Mouse (Mus musculus): ENCODE measurements around the gene Scarb1.
"Not testable (repeated sequence)": the region's sequence is repeated elsewhere in the genome, so short reads cannot be mapped to it uniquely, and the experiment has no call there.

Gene Scarb1
- long read RNA-seq, experiment 1, transcript Scarb1-201 (13 exons, 2,521 nt): major isoform, 1,203 of 1,548 reads
- long read RNA-seq, experiment 1, transcript Scarb1-204 (3 exons, 469 nt): minor isoform, 16 of 1,548 reads
- long read RNA-seq, experiment 1, transcript Scarb1-209 (11 exons, 2,082 nt): minor isoform, 64 of 1,548 reads
- long read RNA-seq, experiment 1, transcript Scarb1-202 (12 exons, 2,367 nt): minor isoform, 73 of 1,548 reads
- long read RNA-seq, experiment 1, partial matches to known transcripts: 94 of 1,548 reads
- long read RNA-seq, experiment 1, other reads (novel, unspliced or antisense): 95 of 1,548 reads
- long read RNA-seq, experiment 2, transcript Scarb1-209 (11 exons, 2,082 nt): minor isoform, 172 of 1,903 reads
- long read RNA-seq, experiment 2, transcript Scarb1-201 (13 exons, 2,521 nt): major isoform, 1,280 of 1,903 reads
- long read RNA-seq, experiment 2, transcript Scarb1-202 (12 exons, 2,367 nt): minor isoform, 63 of 1,903 reads
- long read RNA-seq, experiment 2, transcript Scarb1-204 (3 exons, 469 nt): minor isoform, 17 of 1,903 reads
- long read RNA-seq, experiment 2, partial matches to known transcripts: 190 of 1,903 reads
- long read RNA-seq, experiment 2, other reads (novel, unspliced or antisense): 172 of 1,903 reads

DNA sequence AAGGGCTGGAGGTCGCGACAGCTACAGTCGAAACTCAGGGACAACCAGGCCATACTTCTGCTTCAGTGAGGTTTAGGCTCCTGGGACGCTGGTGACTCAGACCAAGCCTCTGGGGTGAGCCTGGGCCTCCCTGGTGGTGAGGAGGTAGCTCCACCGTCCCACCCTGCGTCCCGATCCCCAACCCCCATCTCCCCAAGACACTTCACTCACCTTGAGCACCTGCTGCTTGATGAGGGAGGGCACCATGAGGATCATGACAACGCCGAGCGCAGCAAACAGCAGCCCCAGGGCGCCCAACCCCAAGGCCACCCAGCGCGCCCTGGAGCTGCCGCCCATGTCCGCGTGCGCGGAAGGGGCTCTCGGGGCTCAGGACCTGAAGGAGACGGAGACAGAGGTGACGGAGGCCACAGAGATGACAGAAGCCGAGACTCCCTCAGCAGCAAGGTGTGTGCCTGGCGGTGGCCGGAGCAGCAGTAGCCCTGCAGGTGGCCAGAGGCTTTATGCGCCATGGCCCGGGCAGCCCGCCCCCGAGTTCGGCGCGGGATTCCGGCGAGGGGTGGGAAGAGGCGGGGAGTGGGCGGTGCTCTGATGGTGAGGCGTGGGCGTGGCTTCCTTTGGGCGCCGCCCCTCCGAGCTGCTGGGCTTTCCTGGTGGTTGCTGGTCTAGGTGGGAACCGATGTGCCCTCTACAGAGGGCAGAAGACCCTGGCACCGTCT is at the start of gene Scarb1:
TSS of gene Scarb1 (minus strand) at position 548 of the 716 bp plus-strand sequence.
- intact Hi-C loops (cut with DNase I): loop anchor here (5.0 kb wide), 1 partner anchor 38 kb away; no protein-coding TSS in a partner anchor

DNA sequence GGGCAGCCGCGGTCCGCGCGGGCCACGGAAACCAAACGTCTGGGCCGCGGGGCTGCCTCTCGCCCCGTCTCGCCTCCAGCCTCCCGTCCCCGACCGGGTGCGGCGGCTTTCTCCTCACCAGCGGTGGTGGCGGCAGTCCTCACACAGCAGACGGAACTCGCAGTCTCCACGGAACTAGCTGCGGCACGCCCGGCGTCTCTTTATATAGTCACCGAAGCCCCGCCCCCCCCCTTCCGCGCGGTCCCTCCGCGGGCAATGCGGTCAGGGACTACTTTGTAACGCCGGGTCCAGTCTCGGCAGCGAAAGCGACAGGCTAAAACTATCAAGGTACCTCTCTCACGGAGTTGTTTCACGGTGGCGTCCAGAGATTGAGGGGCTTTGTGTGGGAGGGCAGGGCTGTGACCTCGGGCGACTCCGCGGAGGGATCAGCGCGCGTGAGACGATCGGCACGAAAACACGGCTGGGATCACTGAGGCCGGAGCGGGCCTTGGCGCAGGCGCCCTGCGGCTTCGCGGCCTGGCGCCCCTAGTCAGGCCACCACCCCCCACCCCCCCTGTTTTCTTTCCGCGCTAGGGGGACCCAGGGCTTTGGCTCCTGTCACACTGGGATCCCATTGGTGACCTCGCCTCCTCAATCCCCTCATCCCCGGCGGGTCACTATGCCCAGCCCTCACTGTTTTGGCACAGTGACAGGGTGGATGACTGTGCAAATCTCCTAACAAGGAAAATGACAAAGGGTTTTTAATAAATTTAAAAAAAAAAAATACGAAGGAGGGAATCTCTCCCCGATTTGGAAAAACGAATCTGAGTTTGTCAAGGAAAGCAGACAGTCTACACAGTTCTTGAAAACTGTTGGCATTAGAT is 48.9 kb upstream of the Scarb1 start, which contains the start of gene Ubc:
TSS of gene Ubc (minus strand) at position 624 of the 863 bp plus-strand sequence.
- intact Hi-C loops (cut with DNase I): loop anchor here (1.0 kb wide), 1 partner anchor 15 kb away; no protein-coding TSS in a partner anchor

DNA sequence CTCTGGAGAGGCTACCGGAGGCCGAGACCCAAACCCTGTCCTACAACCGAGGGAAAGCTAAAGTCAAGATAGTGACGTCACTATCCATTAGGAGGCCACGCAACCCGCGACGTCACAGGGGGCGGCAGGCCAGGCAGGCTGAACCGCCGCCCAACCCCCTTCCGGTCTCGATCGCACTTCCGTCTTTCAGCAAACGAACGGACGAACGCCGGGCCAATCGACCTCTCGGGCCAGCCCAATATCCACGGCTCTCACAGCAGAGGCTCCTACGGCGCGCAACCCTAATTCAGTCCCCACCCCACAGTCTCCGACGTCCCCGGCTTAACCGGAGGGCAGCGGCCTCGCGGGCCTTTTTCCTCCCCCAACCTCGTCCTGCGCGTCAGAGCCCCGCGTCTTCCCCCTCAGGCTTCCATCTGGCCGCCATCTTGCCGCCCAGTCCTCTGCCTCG is 48.3 kb upstream of the Scarb1 start, which contains the start of gene Gm10382:
TSS of gene Gm10382 (plus strand) at position 192 of the 448 bp plus-strand sequence.
- intact Hi-C loops (cut with DNase I): loop anchor here (1.0 kb wide), 1 partner anchor 16 kb away; no protein-coding TSS in a partner anchor

DNA sequence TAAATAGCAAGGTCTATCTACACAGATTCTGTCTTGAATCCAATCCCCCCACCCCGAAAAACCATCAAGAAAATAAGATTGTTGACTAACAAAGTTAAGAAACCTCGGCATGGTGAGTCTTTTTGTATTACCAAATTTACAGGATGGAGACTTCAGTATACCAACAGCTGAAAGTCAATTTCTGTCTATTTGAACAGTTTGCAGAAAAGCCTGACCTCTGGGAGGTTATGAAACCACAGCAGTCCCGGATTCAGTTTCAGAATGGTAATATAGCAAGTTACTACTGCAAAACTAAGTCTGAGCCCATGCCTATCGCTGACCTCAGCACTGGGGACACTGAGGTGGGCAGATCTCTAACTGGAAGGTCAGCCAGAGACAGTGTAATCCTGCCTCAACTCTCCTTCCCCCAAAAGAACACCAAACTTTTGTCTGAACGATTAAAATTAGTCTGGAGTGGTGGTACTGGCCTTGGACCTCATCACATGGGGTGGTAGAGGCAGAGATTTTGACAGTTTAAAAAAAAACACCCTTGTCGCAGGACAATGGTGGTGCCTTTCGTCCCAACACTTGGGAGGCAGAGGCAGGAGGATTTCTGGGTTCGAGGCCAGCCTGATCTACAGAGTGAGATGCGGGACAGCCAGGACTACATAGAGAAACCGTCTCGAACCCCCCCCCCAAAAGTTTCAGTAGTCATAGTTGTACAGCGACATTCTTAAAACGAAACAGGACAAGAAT is 47.6 kb upstream of the Scarb1 start:
- intact Hi-C loops (cut with DNase I): loop anchor here (1.0 kb wide), 1 partner anchor 17 kb away; no protein-coding TSS in a partner anchor

DNA sequence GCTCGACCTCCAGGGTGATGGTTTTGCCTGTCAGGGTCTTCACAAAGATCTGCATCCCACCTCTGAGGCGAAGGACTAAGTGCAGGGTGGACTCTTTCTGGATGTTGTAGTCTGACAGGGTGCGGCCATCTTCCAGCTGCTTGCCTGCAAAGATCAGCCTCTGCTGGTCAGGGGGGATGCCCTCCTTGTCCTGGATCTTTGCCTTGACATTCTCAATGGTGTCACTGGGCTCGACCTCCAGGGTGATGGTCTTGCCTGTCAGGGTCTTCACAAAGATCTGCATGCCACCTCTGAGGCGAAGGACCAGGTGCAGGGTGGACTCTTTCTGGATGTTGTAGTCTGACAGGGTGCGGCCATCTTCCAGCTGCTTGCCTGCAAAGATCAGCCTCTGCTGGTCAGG is 46.4 kb upstream of the Scarb1 start:
- intact Hi-C loops (cut with DNase I): not testable (repeated sequence)

DNA sequence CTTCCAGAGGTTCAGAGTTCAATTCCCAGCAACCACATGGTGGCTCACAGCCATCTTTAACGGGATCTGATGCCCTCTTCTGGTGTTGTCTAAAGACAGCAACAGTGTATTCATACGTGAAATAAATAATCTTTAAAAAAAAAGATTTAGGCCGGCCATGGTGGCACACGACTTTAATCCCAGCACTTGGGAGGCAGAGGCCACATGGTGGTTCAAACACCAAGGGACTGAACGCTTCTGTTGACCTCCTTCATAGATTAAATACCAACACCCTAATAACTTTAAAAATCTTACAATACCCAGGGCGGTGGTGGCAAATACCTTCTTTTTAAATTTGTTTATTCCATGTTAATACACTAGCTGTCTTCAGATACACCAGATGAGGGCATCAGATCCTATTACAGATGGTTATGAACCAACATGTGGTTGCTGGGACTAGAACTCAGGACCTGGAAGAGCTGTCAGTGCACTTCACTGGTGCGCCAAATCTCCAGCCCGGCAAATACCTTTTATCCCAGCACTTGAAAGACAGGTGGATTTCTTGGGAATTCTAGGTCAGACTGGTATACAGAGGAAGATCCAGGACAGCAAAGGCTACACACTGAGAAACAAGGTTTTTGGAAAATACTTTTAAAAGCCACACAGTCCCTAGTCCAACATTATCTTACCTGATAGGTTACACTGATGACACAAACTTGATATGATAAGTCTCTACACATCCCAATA is 44.5 kb upstream of the Scarb1 start:
- intact Hi-C loops (cut with DNase I): no loop called here

DNA sequence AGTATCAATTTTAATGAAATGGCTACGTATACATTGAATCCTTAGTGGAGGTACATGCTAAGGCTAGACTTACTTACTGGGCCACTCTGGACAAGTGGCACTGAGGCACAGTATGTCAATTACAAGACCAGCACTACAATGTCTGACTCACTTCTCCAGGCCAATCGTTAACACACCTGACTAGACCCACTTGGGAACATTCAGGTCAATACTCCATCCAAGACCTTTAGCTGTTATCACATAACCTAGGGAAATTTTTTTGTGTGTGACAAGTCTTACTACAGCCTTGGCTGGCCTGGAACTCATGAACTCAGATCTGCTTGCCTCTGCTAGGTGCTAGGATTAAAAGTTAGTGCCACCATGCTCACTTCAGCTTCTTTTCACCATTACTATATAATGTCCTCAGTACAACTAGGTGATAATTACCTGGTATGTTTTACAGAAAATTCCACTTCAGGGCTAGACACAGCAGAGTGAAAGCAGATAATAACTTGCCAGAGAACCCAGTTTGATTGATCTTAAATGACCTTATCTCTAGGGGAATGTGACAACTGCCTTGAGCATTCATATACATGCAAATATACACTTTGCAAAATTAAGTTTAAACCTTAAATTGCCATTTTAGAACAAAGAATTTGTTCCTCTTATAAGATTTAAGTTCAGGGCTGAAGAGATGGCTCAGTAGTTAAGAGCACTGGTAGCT is 43.8 kb upstream of the Scarb1 start:
- intact Hi-C loops (cut with DNase I): loop anchor here (5.0 kb wide), 1 partner anchor 78 kb away; no protein-coding TSS in a partner anchor

DNA sequence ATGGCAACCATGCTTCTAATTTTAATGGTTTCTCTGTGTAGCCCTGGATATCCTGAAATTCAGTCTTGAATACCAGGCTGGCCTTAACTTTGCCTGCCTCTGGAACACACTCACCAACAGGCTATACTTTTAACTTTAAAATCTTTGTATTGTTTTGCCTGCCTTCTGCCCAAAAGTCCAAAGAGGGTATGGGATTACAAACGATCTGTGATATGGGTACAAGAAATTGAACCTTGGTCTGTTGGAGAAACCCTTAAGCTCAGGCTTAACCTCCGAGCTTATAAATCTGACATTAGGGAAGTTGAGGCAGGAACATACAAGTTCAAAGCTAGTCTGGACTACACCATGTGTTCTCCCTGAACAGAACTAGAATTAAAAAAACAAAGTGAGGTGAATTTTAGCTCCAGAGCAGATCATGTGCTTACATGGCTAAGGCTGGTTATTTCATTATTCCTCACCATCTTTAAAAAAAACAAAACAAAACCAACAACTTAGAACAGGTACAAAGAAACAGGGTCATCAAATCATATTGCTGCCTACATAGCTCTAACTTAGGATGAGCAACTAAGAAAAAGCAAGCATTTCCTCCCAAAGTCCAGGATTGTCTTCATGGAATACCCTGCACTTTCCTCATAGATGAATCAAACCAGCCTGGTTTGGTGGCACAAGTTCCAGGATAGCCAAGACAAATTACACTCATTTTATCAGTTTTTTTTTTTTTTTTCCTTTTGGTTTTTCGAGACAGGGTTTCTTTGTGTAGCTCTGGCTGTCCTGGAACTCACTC is 42.9 kb upstream of the Scarb1 start:
- intact Hi-C loops (cut with DNase I): loop anchor here (5.0 kb wide), 1 partner anchor 78 kb away; no protein-coding TSS in a partner anchor

DNA sequence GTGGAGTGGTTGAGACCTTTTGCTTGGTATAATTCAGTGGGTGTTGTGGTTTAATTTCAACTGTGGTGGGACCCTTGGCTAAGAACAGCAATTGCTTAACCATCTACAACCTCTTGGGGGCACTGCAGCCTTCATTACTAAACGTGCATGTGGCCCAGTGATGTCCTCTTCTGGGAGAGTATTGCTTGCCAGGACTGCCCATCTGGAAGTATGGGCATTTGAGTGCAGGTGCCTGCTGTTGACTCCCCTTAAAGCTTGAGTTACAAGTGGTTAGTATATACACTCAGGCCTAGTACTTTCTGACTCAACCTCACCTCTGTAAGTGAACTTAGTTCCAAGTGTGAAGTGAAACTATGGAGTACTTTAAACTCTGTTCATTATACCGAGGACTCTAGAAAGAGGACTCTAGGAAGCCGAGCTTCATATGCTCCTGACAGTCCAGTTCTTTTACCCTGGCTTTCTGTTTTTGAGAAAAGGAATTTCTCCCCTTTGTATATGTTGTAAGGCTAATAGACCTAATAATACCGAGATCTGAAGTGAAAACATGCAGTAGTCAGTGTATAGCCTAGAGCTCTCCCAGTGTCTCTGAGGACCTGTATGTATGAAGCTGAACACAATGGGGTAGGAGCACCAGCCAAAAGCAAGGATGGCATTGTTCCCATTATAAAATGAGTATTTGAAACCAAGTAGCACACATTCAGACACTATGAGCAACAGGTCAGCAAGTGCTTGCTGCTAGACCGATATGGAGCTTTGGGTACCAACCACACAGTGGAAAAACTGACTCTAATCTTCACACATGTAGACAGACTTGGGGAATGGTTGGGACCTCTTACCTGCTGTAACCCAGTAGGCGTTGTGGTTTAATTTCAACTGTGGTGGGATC is 42.0 kb upstream of the Scarb1 start:
- intact Hi-C loops (cut with DNase I): loop anchor here (5.0 kb wide), 1 partner anchor 79 kb away; no protein-coding TSS in a partner anchor

DNA sequence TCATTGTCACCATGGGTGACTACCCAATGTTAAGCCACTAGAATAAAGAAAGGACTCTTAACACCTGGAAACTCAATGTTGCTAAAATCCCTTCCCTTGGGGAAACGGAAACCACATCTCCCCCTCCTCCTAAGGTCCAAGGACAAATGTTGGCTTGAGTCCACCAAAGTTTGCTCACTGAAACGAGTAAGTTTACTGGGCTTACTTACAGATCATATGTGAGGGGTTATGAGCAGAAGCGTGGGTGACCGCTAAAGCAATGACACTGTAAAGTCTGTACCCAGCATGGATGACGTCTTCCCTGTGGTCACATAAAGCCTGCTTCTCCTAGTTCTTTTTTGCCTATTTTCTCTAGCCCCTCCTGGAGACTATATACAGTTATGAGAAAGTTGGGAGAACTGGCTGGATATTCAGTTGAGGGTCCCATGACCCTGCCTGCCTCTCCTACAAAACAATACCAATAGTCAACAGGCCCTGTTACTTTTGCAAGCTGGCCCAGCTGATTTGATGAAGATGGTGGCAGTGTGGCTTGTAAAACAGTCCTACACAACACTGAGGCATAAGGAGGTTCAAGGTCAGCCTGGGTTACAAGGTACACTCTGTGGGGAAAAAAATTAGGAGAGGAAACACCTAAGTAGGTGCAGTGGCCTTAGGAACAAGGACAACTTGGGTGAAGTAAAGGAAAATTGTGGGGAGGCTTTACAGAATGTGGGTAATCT is 41.2 kb upstream of the Scarb1 start:
- intact Hi-C loops (cut with DNase I): loop anchor here (5.0 kb wide), 1 partner anchor 80 kb away; no protein-coding TSS in a partner anchor

DNA sequence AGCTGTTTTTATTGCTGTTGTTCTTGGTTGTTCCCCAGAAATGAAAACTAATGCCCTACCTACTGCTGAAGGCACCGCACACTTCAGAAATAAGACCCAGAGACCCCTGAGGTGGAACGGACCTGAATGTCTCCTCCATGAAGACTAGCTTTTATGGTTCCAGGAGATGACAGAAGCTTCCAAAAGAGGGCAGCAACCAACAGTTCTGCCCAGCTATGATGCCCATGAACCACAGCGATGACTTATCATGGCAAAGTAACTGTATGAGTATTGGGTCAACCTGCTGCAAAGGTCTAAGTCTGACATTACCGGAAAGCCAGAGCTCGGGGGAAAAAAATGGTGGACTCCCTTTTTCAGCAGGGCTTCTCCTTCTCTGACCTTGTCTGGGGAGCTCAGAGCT is 38.0 kb upstream of the Scarb1 start:
- intact Hi-C loops (cut with DNase I): no loop called here

DNA sequence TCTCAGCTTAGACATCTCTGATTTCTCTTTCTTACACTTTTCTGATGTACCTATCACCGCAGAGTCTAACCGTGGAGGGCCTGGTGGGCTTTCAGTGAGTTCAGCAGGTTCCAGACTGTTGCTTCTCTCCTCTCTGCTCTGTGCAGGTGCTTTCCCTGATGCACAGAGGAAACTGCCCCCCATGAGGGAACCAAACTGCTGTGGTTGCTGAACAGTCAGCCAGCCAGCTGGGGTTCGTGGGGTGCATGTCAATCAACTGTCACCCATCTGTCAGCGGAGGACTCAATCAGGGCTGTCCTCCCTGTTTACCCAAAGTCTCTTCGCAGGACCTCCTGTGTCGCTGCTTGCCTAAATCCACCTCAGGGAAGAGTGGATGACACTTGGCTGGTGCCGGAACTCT is 36.3 kb upstream of the Scarb1 start:
- intact Hi-C loops (cut with DNase I): no loop called here

DNA sequence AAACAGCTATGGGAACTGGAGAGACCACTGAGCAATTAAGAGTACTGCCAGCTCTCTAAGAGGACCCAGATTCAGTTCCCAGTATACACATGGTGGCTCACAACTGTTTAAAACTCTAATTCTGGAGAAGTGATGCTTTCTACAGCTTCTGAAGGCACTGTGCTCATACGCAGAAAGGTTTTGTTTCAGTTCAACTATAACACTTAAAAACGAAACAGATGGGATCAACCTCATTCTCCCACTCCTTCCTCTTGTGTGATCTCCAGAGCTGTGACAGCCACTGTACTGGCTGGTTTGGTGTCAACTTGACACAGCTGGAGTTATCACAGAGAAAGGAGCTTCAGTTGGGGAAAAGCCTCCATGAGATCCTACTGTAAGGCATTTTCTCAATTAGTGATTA is 35.0 kb upstream of the Scarb1 start:
- intact Hi-C loops (cut with DNase I): no loop called here

DNA sequence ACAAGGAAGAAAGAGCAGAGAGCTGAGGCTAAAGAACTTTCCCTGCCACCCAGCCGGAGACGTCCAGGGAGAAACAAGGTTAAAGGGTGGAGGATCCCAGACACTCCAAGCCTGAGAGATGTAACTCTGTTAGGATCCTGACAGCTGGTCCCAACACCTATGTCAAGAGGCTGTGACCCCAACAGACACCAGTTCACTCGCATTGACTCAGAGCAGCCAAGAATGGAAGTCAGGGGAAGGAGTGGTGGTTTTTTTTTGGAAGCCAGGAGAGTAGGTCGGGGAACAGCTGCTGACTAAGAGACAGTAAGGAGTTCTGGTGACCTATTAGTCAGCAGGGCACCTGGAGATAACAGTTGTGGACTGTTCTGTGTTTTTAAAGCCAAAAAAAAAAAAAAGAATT is 31.1 kb upstream of the Scarb1 start:
- intact Hi-C loops (cut with DNase I): no loop called here

DNA sequence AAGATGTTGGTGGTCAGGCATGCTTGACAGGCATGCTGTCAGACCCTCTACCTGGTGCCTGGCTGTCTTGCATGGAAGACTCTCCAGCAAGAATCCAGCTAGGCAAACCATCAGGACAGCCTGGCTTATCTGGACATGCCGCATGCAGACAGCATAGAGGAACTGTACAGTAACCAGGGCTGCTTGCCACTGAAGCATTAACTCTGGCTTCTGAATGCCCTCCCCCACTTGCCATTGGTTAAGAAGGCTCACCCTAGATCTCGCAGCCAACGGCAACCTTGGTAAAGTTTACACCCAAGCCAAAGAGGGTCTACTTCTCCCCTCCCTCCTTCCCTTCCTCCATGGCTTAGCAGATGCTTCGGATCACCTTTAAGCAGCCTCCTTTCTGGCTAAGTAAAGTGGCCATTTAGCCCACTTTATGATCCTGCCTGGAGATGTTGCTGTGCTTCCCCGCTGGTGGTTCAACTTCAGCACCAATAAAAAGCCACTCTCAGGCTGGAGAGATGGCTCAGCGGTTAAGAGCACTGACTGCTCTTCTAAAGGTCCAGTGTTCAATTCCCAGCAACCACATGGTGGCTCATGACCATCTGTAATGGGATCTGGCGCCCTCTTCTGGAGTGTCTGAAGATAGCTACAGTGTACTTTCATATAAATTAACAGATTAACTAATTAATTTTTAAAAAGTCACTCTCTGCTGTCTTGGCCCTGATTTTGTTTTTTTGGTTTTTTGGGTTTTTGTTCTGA is 30.2 kb upstream of the Scarb1 start:
- intact Hi-C loops (cut with DNase I): no loop called here

Measured in adrenal gland (tissue).